11 mouse cellular contexts compared by ENCODE assay signal in genomic region chr16:94164236-94164635, GRCm38 (mm10).
DNase-seq lines count a peak whose midpoint lies in the region; ATAC-seq and TF ChIP-seq lines count a peak whose summit lies in the region.
"Had no signal": no experiment of that assay in that cellular context is flagged by ENCODE, and none has a peak within 500 bp of the region (broad histone marks: within the 10 kb centered on the region; RNA-seq: fewer than 3 reads in every experiment).

No protein-coding gene starts in this region.

- no peaks in the 10 kb centered on the region for H3K9me3 ChIP-seq in kidney, embryonic 15.5 days (replicated peaks)
- no peaks in the 10 kb centered on the region for H3K9me3 ChIP-seq in midbrain, postnatal 0 days (ENCODE audit: low read length)
- H3K9me3 ChIP-seq: G1E had no signal

- no peak for TF ChIP-seq CTCF in midbrain, postnatal 0 days (IDR thresholded peaks at IDR 0.05)

- peak overlapping the region; percentile 13; the same call in 1 of the 2 replicates for H3K27ac ChIP-seq in kidney, embryonic 15.5 days
- no peak overlapping the region for H3K27ac ChIP-seq in midbrain, postnatal 0 days (ENCODE audit: low read depth, low read length)

- ATAC-seq in kidney, embryonic 15.5 days (replicated peaks; ENCODE audit: low FRiP score), result peak; percentile 50
- ATAC-seq in midbrain, postnatal 0 days (ENCODE audit: low FRiP score), result no peak
- ATAC-seq in CD4-positive, CD25-positive, alpha-beta regulatory T cell, adult 4 months, result no peak

- H3K4me1 ChIP-seq in kidney, embryonic 15.5 days, result peaks cover 25% of the 10 kb centered on the region
- H3K4me1 ChIP-seq in midbrain, postnatal 0 days (ENCODE audit: insufficient read depth, low read length), result no peaks in the 10 kb centered on the region

- no peak overlapping the region for H3K4me3 ChIP-seq in kidney, embryonic 15.5 days (replicated peaks)
- no peak overlapping the region for H3K4me3 ChIP-seq in midbrain, postnatal 0 days (ENCODE audit: low read depth, low read length)

- WGBS in kidney, embryonic 15.5 days, result 8% methylated on average over 7 of the region's 7 CpGs
- 24% methylated on average over 7 of the region's 7 CpGs for WGBS in midbrain, postnatal 0 days

- H3K27me3 ChIP-seq in kidney, embryonic 15.5 days, result peaks cover 19% of the 10 kb centered on the region; the same call in 1 of the 2 replicates
- peaks cover 3% of the 10 kb centered on the region for H3K27me3 ChIP-seq in midbrain, postnatal 0 days (ENCODE audit: insufficient read depth, low read length)

- no peak overlapping the region for H3K9ac ChIP-seq in kidney, embryonic 15.5 days
- H3K9ac ChIP-seq in midbrain, postnatal 0 days (replicated peaks; ENCODE audit: low read length, poor library complexity, severe bottlenecking), result no peak overlapping the region

- DNase-seq in adrenal gland, postnatal 14 days, result peak; percentile 25
- DNase-seq in adrenal gland, postnatal 10 days, result no peak
- DNase-seq in kidney, adult 11 months, result peak; percentile 21
- DNase-seq in kidney, postnatal 10 days, result no peak
- peak; percentile 45 for DNase-seq in midbrain, postnatal 0 days (ENCODE audit: low spot score)
- DNase-seq in right cerebral cortex, postnatal 36 days (ENCODE audit: low spot score in 2 of 2), result no peak
- DNase-seq: lung, postnatal 4 days had no signal

- H3K36me3 ChIP-seq in kidney, embryonic 15.5 days, result no peaks in the 10 kb centered on the region
- H3K36me3 ChIP-seq in midbrain, postnatal 0 days (ENCODE audit: insufficient read depth, low read length), result no peaks in the 10 kb centered on the region
- H3K36me3 ChIP-seq: G1E had no signal

- H3K4me2 ChIP-seq in kidney, embryonic 15.5 days, result peak overlapping the region; percentile 7; the same call in 1 of the 2 replicates
- no peak overlapping the region for H3K4me2 ChIP-seq in midbrain, postnatal 0 days (ENCODE audit: low read depth, low read length, poor library complexity, severe bottlenecking)
- H3K4me2 ChIP-seq: liver, embryonic 11.5 days had no signal

Comparison
In these comparisons a context has a peak if more than half of its experiments do, and no peak if none do; other contexts are left out.
1. DNase-seq: peak in adrenal gland, postnatal 14 days (single experiment), kidney, adult 11 months (single experiment) and midbrain, postnatal 0 days (single experiment); none in adrenal gland, postnatal 10 days (single experiment), kidney, postnatal 10 days (single experiment) and right cerebral cortex, postnatal 36 days (0 of 2).